In the genomic region with DNA sequence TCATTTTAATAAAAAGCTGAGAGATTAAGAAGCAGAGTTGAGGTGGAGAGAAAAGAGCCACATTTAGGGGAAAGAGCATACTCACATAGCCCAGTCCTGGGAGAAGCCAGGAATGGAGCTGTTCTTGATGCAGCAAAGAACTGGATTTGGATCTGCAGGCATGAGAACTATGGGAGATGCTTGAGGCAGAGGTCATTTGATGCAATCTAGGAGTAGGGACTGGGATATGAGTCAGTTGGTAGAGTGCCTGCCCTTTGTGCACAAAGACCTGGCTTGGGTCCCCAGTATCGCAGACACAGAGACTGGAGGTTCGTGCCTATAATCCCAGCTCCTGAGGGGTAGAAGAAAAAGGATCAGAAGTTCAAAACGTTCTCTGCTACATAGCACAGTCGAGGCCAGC, we compare ENCODE assay signal across 19 mouse cellular contexts. TPM values are rescaled to one million over a fixed set of nuclear protein-coding genes. Genes with fewer than 3 reads are reported as not detected.
A peak's percentile ranks its signal among the peaks of the same experiment; 100 is the strongest.
DNase-seq lines count a peak whose midpoint lies in the region; ATAC-seq and TF ChIP-seq lines count a peak whose summit lies in the region.
"Had no signal": no experiment of that assay in that cellular context is flagged by ENCODE, and none has a peak within 500 bp of the region (broad histone marks: within the 10 kb centered on the region; RNA-seq: fewer than 3 reads in every experiment).

No protein-coding gene starts in this region.

- 56% methylated on average over 4 of the region's 4 CpGs for WGBS in lung, embryonic 16.5 days
- 54% methylated on average over 4 of the region's 4 CpGs for WGBS in lung, adult 2 months

- peak; percentile 68 for DNase-seq in adrenal gland, postnatal 14 days
- no peak for DNase-seq in adrenal gland, postnatal 4 days (ENCODE audit: low spot score in 2 of 2)
- no peak for DNase-seq in lung, adult 2 months
- peak; percentile 68 for DNase-seq in fibroblast of lung, adult 2 months (ENCODE audit: low read depth)
- no peak for DNase-seq in cerebellum, adult 11-12 months
- DNase-seq in spleen, postnatal 36 days (ENCODE audit: low spot score in 2 of 2): no peak
- DNase-seq: cerebellum, adult 2 months; heart, adult 2 months; kidney, adult 18-20 months; kidney, postnatal 36 days; layer of hippocampus, postnatal 36 days; right cerebral cortex, postnatal 14 days; thymus, postnatal 25 days had no signal

- H3K9me3 ChIP-seq in lung, embryonic 16.5 days (ENCODE audit: control insufficient read depth, low read length): no peaks in the 10 kb centered on the region
- H3K9me3 ChIP-seq: embryonic facial prominence, embryonic 13.5 days; hindbrain, embryonic 13.5 days; limb, embryonic 10.5 days had no signal

- no peak overlapping the region for H3K4me3 ChIP-seq in lung, embryonic 16.5 days (ENCODE audit: low read length)
- H3K4me3 ChIP-seq in lung, adult 2 months (replicated peaks; ENCODE audit: extremely low read depth, low read depth, low read length): no peak overlapping the region
- H3K4me3 ChIP-seq: embryonic facial prominence, embryonic 13.5 days; heart, adult 2 months; hindbrain, embryonic 13.5 days; limb, embryonic 10.5 days had no signal

- H3K27ac ChIP-seq in lung, embryonic 16.5 days (ENCODE audit: low read length): peak overlapping the region; percentile 26
- H3K27ac ChIP-seq: embryonic facial prominence, embryonic 13.5 days; hindbrain, embryonic 13.5 days; limb, embryonic 10.5 days; liver, embryonic 14.5 days had no signal

- H3K4me2 ChIP-seq in lung, embryonic 16.5 days (ENCODE audit: low read depth, low read length): no peak overlapping the region
- H3K4me2 ChIP-seq: embryonic facial prominence, embryonic 13.5 days; hindbrain, embryonic 13.5 days had no signal

- no peak for TF ChIP-seq CTCF in lung, adult 2 months (IDR thresholded peaks at IDR 0.05; ENCODE audit: insufficient read depth, low read length)

- H3K27me3 ChIP-seq in lung, embryonic 16.5 days (ENCODE audit: control insufficient read depth, insufficient read depth, low read depth, low read length): no peaks in the 10 kb centered on the region
- H3K27me3 ChIP-seq: embryonic facial prominence, embryonic 13.5 days; hindbrain, embryonic 13.5 days had no signal

- H3K36me3 ChIP-seq in lung, embryonic 16.5 days (ENCODE audit: control insufficient read depth, insufficient read depth, low read length): no peaks in the 10 kb centered on the region
- H3K36me3 ChIP-seq: embryonic facial prominence, embryonic 13.5 days; hindbrain, embryonic 13.5 days; limb, embryonic 10.5 days had no signal

- peaks cover 27% of the 10 kb centered on the region for H3K4me1 ChIP-seq in lung, embryonic 16.5 days (replicated peaks; ENCODE audit: control insufficient read depth, insufficient read depth, low read length)
- H3K4me1 ChIP-seq in lung, adult 2 months (ENCODE audit: control insufficient read depth, insufficient read depth, low read length): peaks cover 22% of the 10 kb centered on the region

- no peak for TF ChIP-seq POLR2A in lung, adult 2 months (IDR thresholded peaks at IDR 0.05; ENCODE audit: borderline replicate concordance, extremely low read depth, low read depth, low read length)

- no peak overlapping the region for H3K9ac ChIP-seq in lung, embryonic 16.5 days (ENCODE audit: low read length)
- H3K9ac ChIP-seq: embryonic facial prominence, embryonic 13.5 days; hindbrain, embryonic 13.5 days; liver, embryonic 14.5 days had no signal

- ATAC-seq in lung, embryonic 16.5 days (ENCODE audit: low read depth): no peak
- ATAC-seq: midbrain, embryonic 16.5 days had no signal

RNA-seq across cellular contexts. Expression of gene Amotl2, which starts 38.7 kb away (rescaled TPM):
- 160 and 219 TPM in 2 replicates for total RNA-seq in adrenal gland, postnatal 14 days (2021)
- 10 to 100 TPM; 80.9 to 94.5 TPM for total RNA-seq in adrenal gland, postnatal 4 days (2021)
- 37.6 and 40.1 TPM in 2 replicates for polyA plus RNA-seq in lung, embryonic 16.5 days (2015; fragmentation: Nextera tagmentation; extraction: Ambion mirVana)
- polyA plus RNA-seq in lung, adult 2 months (2012; rRNA removed): 82.6 and 101 TPM in 2 replicates

Comparison
In these comparisons a context has a peak if more than half of its experiments do, and no peak if none do; other contexts are left out.
1. DNase-seq: peak in adrenal gland, postnatal 14 days (single experiment) and fibroblast of lung, adult 2 months (single experiment); none in adrenal gland, postnatal 4 days (0 of 2), lung, adult 2 months (single experiment), cerebellum, adult 11-12 months (single experiment) and spleen, postnatal 36 days (0 of 2).